Mouse (Mus musculus): ENCODE results near the gene Ccna1.
A peak's percentile ranks its signal among the peaks of the same experiment; 100 is the strongest.

Ccna1 gene

GRCm38 (mm10) chr3:55055038-55055746 is at the start of gene Ccna1:
TSS of gene Ccna1 (minus strand) at chr3:55055501.
- peak in 1 of 2 experiments; percentile 34 for DNase-seq (ENCODE audit: low spot score in 2 of 2)

GRCm38 (mm10) chr3:55101092-55101491 is 45.8 kb upstream of the Ccna1 start:
- DNase-seq (ENCODE audit: low spot score in 2 of 2): no peak

- DNase-seq (ENCODE audit: low spot score in 2 of 2): no peak
These were observed 43.7 kb upstream of the Ccna1 start for GRCm38 (mm10) chr3:55098990-55099389.

GRCm38 (mm10) chr3:55098014-55098413 is 42.7 kb upstream of the Ccna1 start:
- DNase-seq (ENCODE audit: low spot score in 2 of 2): no peak

- DNase-seq (ENCODE audit: low spot score in 2 of 2): no peak
These were observed 41.9 kb upstream of the Ccna1 start for GRCm38 (mm10) chr3:55097186-55097585.

- DNase-seq (ENCODE audit: low spot score in 2 of 2): no peak
These were observed 41.3 kb upstream of the Ccna1 start for GRCm38 (mm10) chr3:55096655-55097005.

GRCm38 (mm10) chr3:55095968-55096654 is 40.8 kb upstream of the Ccna1 start:
- no peak for DNase-seq (ENCODE audit: low spot score in 2 of 2)

GRCm38 (mm10) chr3:55093161-55093560 is 37.9 kb upstream of the Ccna1 start:
- no peak for DNase-seq (ENCODE audit: low spot score in 2 of 2)

- DNase-seq (ENCODE audit: low spot score in 2 of 2): no peak
These were observed 34.0 kb upstream of the Ccna1 start for GRCm38 (mm10) chr3:55089291-55089690.

GRCm38 (mm10) chr3:55088843-55089242 is 33.5 kb upstream of the Ccna1 start:
- no peak for DNase-seq (ENCODE audit: low spot score in 2 of 2)

- no peak for DNase-seq (ENCODE audit: low spot score in 2 of 2)
These were observed 33.1 kb upstream of the Ccna1 start for GRCm38 (mm10) chr3:55088359-55088758.

- DNase-seq (ENCODE audit: low spot score in 2 of 2): no peak
These were observed 32.1 kb upstream of the Ccna1 start for GRCm38 (mm10) chr3:55087360-55087759.

GRCm38 (mm10) chr3:55086948-55087347 is 31.6 kb upstream of the Ccna1 start:
- DNase-seq (ENCODE audit: low spot score in 2 of 2): no peak

GRCm38 (mm10) chr3:55085716-55086115 is 30.4 kb upstream of the Ccna1 start:
- no peak for DNase-seq (ENCODE audit: low spot score in 2 of 2)

- no peak for DNase-seq (ENCODE audit: low spot score in 2 of 2)
These were observed 29.5 kb upstream of the Ccna1 start for GRCm38 (mm10) chr3:55084781-55085180.

GRCm38 (mm10) chr3:55080055-55080454 is 24.8 kb upstream of the Ccna1 start:
- peak; percentile 42 to 58 for DNase-seq (ENCODE audit: low spot score in 2 of 2)

GRCm38 (mm10) chr3:55079619-55080018 is 24.3 kb upstream of the Ccna1 start:
- DNase-seq (ENCODE audit: low spot score in 2 of 2): no peak

- no peak for DNase-seq (ENCODE audit: low spot score in 2 of 2)
These were observed 22.9 kb upstream of the Ccna1 start for GRCm38 (mm10) chr3:55078233-55078632.

GRCm38 (mm10) chr3:55075294-55075648 is 20.0 kb upstream of the Ccna1 start:
- no peak for DNase-seq (ENCODE audit: low spot score in 2 of 2)

- DNase-seq (ENCODE audit: low spot score in 2 of 2): no peak
These were observed 19.4 kb upstream of the Ccna1 start for GRCm38 (mm10) chr3:55074576-55075293.

- no peak for DNase-seq (ENCODE audit: low spot score in 2 of 2)
These were observed 12.6 kb upstream of the Ccna1 start for GRCm38 (mm10) chr3:55067791-55068434.

GRCm38 (mm10) chr3:55066666-55067023 is 11.3 kb upstream of the Ccna1 start:
- no peak for DNase-seq (ENCODE audit: low spot score in 2 of 2)
